Mouse (Mus musculus) megakaryocyte-erythroid progenitor cell, adult 5-6 weeks (primary cell): Measurements from ENCODE around the gene Dpf3. TPM values are rescaled to one million over a fixed set of nuclear protein-coding genes. Genes with fewer than 3 reads are reported as not detected.

Experiments
- ATAC-seq: replicated peaks from 2 replicates; pipeline ENCODE4 v1.8.0; 2016; ENCODE audit warnings: mild to moderate bottlenecking, inconsistent platforms; ENCODE audit not compliant: severe bottlenecking, poor library complexity, low FRiP score, low TSS enrichment
- total RNA-seq, 2 experiments: library from RNA; stranded (forward) in 1 of 2; stranded (reverse) in 1 of 2; fragments of 200-1000, 215-1000 nt in 1 of 2; fragments of >200 nt in 1 of 2; fragmentation: Nextera tagmentation in 1 of 2; gene quantifications; 2 replicates each; pipeline ENCODE4 v1.2.3; 2014 to 2017

Dpf3 gene
- total RNA-seq (2014; fragmentation: Nextera tagmentation), result 4.9 and 17.9 TPM in 2 replicates
- 26.6 and 35.6 TPM in 2 replicates for total RNA-seq (2017)

DNA sequence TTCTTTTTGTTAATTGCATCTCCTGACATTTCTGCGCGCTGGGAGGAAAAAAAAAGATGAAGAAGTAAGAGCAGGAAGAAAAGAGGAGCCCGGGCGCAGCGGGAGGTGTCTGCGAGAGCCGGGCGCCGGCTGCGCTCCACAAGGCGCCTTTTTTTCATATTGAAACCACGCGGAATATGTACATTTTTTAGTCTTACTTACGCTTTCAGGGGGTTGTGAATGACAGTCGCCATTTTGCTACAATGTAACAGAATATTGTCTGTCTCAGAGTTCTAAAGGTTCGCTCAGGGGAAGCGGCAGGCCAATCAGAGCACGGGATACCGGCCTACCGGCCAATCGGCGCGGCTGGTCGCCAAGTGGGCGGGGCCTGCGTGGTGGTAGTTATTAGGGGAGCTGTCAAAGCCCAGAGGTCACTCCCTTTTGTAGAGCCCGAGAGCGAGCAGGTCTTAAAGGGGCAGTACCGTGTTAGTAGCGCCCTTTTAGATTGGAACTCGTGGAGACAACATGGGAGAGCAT is at the start of gene Dpf3:
TSS of gene Dpf3 (minus strand) at position 241 of the 516 bp plus-strand sequence.
- ATAC-seq, result peak; percentile 92

DNA sequence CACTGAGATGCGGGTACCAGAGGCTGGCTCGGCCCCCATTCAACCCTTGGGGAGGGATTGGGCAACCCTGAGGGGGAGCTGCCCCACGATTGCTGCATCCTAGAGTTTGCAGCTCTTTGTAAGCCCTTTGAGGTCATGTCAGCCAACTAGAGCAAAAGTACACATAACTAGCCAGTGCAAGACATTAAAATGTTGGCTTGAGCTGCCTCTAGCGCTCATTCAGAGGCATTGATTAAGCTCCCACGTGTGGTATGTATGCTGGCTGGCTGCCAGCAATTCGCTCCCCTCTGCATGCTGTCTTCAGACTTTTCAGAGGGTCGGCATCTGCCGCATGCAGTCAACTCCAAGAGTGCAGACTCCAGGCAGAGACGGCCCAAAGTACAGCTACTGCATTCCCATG is 48.5 kb upstream of the Dpf3 start:
- no peak for ATAC-seq

DNA sequence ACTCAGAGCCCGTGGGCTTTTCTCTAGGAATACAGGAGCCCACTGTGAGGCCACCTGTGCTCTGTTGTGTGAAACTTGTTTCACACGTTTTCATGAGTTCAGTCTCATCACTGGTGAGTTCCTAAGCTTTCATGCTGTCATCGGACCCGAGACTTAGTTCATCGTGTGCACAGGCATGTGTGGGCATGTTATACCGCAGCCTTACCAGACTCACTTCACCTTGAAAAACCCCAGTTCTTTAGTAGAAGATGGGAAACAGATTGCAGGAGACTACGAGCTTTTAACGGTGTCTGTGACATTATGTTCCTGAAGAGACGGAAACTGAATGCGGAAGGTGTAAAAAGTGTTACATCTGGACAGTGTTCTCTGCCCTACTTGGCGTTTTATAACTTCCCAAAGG is 47.9 kb upstream of the Dpf3 start:
- ATAC-seq, result no peak

DNA sequence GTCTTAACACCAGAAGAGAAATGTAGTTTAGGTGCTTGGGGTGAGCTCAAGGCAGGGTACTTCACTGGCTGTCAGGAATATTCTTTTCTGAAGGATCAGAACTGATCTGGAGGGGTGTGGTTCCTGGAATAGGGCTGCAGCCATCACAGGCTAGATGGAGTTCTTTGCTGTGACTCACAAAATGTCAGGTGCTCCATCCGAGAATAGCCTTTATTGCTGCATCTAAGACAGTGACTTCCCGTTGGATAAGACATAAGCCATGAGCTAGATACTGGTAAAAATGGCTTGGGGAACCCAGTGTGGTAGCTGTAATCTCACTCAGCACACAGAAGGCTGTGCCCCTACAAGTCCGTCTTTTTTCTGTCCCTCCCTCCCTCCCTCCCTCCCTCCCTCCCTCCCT is 46.7 kb upstream of the Dpf3 start:
- no peak for ATAC-seq

DNA sequence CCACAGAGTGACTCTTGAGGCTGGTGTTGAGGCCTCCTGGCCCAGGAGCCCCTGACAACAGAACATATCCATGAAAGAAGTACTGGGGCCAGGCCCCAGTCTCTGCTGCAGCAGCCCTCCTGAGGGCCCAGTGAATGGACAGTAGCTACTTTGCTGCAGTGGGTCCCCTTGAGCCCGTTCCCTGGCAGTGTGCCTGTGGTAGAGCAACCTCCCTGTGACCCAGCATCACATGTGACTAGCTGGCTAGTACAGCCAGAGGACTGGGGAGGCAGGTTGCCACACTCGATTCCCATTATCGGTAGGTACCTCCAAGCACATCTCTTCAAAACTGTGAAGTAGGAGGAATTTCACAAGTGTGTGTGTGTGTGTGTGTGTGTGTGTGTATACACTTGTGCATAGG is 45.5 kb upstream of the Dpf3 start:
- ATAC-seq, result no peak

DNA sequence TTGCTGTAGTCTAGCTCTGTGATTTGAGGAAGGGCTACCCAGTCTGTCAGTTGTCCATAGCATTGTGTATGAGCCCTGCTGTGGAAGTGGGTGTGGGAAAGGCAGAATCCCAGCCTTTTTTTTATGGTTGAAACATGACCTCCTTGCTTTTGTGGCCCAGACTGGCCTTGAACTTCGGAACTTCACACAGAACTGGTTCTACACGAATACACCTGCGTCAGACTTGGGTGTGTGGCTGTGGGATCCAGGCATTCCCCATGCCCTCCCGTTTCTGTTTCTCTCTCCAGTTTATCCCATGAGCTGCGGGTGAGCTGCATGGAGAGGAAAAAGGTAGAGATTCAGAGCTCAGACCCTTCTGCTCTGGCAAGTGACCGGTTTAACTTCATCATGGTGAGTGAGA is 44.5 kb upstream of the Dpf3 start:
- ATAC-seq, result no peak

DNA sequence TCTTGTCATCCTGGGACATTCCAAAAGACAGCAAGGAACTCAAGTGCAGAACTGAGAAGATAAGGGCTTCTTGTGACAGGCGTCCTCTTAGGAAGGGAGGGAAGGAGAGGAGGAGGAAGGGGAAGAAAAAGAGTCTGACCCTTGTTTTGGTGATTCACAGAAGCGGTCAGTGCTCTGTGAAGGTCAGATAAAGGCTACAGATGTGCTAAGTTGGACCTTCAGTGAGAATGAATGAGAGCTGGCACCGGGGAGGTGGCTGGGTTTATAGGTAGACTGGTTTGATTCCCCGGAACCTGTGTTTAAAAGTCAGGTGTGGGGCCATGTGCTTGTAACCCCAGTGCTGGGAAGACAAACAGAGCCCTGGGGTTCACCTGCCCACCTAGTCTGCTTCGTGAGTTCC is 41.1 kb upstream of the Dpf3 start:
- no peak for ATAC-seq

DNA sequence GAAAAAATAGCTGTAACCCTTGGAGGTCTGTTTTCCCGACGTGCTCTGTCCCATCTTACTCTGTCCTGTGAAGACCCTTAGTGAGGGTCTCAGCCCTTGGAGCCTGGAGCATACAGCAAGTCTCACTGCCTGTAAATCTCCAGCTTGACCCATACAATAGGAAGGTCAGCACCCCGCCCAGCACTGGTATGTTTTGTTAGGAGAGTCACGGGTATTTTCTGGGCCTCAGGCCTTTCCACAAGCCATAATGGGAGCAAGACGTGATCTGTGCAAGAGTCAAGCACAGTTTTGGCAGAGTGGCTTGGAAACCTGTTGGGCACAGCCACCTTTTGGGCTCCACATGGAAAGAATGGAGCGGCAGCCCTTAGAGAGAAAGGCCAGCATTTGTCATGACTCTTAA is 40.3 kb upstream of the Dpf3 start:
- no peak for ATAC-seq

DNA sequence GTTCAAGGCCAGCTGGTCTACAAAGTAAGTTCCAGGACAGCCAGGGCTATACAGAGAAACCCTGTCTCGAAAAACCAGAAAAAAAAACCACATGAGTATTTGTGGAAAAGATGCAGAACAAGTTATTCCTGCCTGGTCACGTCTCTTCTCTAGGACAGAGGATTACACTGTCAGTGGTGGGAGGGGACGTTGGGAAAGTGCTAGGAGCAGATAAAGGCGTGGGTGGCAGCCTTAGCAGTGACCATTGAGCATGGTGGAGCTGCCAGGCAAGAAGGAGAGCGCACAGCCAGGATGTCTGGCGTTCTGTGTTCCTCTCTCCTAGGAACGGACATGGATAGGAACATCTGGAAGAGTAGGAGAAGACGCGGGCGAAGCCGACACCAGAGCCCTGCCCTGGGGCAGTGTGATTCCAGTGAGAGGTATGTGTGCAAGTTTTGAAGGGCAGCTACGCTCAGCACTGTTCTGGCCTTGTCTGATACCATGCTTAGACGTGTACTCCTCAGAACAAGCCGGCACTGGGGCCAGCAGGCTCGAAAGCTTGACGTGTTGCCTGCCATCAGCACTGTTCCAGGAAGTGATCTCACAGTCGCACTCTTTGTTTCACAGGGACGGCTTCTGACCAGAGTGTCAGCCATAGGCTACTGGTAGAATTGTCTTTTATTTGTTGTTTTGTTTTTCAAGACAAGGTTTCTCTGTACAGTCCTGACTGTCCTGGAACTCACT is 38.5 kb upstream of the Dpf3 start:
- ATAC-seq, result no peak

DNA sequence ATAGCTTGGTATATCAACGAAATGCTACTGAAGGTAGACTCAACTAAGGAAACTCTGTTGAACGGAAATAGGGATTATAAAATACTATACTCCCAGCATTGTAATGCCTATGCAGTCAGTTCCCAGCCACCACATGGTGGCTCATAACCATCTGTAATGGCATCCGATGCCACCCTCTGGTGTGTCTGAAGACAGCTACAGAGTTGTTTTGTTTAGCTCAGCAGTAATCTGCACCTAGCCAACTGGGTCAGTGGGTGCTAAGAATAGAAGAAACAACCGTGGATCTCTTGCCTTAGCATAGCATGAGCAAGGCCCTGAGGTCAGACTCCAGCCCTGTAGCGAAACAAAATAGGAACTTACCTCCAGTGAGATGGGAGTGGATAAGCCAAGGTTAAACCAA is 36.8 kb upstream of the Dpf3 start:
- no peak for ATAC-seq

DNA sequence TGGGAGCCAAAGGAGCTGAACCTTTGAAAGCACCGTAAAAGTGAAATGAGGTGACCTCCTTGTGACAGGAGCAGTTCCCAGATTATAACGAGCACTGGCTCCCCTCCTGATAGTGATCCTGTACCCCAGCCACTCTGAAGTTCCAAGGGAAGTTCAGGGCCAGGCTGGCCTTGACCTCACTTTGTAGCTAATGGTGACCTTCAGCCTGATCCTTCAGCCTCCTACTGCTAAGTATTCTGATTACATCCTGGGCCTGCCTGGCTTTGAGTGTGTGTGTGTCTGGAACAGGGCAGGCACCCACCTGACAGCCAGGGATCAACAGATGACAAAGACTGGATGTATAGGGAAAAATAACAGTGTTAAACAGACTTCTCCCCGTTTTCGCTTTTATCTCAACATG is 36.4 kb upstream of the Dpf3 start:
- no peak for ATAC-seq

DNA sequence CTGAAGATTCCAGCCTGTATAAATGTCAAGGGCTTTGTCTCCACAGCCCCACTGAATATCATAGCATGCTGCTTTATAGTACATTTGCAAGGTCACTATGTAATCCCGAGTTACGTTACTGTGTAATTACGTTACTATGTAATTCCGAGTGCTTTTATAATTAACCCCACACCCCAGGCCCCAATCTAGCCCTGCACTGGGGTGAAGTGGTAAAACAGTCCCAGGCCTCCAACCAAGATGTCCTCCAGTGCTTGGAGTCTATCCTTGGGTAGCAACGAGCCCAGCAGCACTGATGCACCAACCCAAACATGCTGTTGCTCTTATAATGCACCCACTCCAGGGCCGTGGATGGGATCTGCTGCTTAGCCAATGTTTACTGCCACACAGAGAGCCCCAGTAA is 35.5 kb upstream of the Dpf3 start:
- ATAC-seq, result no peak

DNA sequence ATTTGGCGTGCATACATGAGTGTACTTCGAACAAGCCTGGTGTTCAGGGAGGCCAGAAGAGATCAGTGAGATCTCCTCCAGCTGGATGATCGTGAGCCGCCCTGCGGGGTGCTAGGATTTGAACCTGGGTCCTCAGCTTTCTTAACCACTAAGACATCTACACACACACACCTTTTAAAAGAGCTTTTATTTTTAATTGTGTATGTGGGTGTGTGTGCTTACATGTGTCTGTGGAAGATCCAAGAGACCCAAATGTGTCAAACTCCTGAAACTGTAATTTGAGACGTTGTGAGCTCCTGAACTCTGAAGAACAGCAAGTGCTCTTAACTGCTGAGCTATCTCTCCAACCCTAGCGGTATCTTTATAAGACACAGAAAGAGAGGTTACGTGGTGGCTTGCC is 33.6 kb upstream of the Dpf3 start:
- ATAC-seq, result no peak

DNA sequence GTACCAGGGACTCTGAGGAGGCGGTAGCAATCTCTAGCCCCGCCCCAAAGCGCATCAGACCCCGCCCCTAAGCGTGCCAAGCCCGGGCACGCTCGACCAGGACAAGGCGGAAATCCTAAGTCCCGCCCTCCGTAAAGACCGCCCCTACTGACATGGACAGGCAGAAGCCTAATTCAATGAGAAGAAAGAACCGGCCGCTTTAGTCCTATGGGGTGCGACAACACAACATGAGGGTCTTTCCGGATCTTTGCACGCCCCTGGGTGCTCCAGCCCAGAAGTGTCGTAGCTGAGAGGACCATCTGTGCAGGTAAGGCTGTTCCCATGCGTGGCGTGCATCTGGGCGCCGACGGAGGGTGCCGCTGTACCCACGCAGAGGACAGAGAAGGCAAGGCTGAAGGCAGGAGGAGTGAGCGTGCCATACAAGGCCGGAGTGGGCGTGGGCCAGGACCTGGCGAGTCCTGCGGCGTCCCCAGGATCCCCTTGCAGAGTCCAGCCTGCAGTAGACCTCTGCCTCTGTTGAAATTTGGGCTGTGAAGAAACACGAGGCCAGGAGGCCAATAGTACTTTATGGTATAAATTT is 32.9 kb upstream of the Dpf3 start, which contains the start of gene Dcaf4:
TSS of gene Dcaf4 (plus strand) at position 156 of the 580 bp plus-strand sequence.
- ATAC-seq, result peak; percentile 93

DNA sequence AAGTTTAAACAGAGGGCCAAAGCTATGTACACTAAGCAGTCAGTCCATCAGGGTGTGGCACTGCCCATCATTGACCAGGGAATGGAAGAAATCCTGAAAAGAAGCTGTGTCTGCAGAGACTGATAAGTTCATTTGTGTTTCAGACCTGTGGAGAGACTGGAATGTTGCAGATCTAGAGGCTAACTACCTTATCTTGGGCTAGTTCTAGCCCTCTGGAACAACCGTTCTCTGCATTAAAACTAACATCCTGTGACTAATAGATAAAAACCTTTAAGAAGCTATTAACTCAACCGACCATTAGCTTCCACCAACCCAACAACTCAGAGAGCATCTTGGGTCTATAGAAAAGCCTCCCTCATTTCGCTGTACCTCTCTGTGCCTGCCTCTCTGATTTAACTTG is 30.1 kb upstream of the Dpf3 start:
- peak; percentile 54 for ATAC-seq

DNA sequence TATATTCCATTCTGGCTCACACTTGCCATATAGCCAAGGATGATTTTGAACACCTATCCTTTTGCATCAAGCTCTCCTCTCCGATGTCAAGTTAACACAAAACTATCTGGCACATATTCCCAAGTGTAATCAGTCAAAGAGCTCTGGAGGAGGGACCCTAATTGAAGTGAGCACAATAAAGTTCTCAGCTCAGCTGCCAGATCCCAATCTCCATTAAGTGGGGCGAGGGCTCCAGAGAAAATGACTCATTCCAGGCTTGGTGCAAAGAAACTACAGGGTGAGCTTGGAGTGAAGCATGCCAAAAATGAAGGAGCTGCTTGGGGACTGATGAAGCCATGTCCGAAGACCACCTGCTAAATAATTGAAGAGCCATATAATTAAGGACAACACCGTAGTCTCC is 26.7 kb upstream of the Dpf3 start:
- ATAC-seq, result no peak

DNA sequence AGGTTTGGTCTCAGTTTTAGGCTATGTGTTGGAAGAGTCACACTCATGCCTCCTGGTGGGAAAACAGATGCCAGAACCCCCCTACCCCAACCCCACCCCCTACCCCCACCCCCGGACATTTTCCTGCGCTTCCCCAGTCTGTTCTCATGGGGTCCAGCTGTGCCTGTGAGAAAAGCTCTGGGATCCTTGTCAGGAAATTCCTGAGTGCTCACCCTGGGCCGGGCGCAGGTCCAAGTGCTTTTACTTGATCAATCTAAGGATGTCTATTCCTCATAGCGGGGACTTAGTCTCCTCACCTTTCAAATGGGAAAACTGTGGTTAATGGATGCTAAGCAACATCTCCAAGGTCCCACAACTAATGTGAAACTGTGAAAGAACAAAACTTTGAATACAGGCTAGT is 25.7 kb upstream of the Dpf3 start:
- no peak for ATAC-seq

DNA sequence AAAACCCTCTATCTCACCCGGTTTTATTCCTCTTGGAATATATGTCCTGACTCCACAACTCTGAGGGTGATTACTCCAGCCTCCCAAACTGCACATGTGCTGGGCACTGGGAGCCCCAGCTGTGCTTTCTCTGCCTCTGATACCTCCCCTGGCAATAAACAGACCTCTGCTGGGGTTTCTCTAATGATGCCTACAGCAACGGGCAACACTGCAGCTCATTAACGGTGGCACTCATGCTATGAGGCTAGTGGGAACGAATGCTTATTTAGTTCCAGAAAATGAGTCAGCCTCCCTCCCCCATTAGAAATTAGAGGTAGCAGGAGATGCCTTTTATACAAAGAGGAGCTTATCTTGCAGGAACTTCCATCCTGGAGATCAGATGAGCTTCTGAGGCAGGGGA is 25.3 kb upstream of the Dpf3 start:
- no peak for ATAC-seq

DNA sequence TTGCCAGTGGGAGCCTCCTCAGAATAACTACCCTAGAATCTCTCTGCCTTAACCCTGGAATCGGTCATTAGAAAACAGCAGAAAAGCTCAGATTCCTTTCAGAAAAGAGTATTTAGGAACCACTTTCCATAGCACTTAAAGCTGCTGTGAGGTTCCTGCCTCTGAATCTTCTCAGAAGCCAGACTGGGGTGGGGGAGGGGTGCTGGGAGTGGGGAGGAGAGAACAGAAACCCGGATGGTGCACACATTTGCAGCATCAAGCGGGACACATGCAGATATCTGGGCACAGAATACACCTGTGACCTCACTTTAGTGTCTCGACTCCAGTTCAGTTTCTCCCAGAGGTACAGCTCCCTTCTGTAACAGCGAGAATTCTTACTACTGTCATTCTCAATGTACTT is 23.1 kb upstream of the Dpf3 start:
- ATAC-seq, result no peak

DNA sequence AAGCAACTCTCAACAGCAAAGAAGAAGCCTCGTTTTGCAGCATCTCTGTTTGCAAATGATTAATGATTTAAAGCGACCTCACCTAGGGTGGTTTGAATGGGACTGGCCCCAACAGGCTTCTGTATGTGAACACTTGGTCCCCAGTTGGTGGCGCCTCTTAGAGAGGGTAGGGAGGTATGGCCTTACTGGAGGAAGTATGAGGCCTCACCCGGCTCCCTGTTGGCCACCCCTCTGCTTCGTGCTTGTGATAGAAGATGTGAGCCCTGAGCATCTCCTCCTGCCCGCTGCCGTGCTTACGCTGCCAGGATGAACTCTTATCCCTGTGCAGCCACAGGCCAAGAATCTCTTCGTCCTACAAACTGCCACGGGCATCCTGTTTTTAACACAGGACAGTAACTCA is 19.0 kb upstream of the Dpf3 start:
- no peak for ATAC-seq

DNA sequence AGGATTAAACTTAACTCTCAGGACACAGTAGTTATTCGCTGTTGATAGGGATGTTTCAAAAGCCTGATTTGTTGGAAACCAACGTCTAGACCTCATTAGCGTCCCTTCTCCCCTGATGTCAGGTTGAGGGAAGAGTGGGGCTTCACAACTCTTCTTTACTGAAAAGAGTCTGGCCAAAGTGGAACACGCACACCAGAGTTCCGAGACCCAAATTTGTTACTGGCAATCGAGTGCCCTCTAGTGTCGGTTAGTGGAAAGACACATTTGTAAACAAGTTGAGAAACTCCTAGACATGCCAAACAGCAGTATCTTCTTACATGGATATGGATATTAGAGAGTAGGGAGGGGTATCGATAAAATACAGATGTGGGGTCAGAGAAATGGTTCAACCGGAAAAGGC is 14.7 kb upstream of the Dpf3 start:
- ATAC-seq, result peak; percentile 55
